Mouse (Mus musculus) small intestine, adult 2 months (tissue): ENCODE data around the gene B4galt4.

Experiments
- CTCF ChIP-seq: fragments of 200-500 bp; IDR thresholded peaks from 2 replicates; pipeline ENCODE4 v1.5.1; 2012; ENCODE audit warnings: low read depth, mild to moderate bottlenecking, control low read depth, inconsistent platforms, low read length, moderate library complexity, mixed read lengths; ENCODE audit not compliant: insufficient replicate concordance, insufficient read length; ENCODE audit errors: extremely low read depth
- POLR2A ChIP-seq: fragments of 200-500 bp; IDR thresholded peaks from 2 replicates; pipeline ENCODE4 v1.6.1; 2012; ENCODE audit warnings: low read depth, mild to moderate bottlenecking, control low read depth, inconsistent platforms, low read length, moderate library complexity

DNA sequence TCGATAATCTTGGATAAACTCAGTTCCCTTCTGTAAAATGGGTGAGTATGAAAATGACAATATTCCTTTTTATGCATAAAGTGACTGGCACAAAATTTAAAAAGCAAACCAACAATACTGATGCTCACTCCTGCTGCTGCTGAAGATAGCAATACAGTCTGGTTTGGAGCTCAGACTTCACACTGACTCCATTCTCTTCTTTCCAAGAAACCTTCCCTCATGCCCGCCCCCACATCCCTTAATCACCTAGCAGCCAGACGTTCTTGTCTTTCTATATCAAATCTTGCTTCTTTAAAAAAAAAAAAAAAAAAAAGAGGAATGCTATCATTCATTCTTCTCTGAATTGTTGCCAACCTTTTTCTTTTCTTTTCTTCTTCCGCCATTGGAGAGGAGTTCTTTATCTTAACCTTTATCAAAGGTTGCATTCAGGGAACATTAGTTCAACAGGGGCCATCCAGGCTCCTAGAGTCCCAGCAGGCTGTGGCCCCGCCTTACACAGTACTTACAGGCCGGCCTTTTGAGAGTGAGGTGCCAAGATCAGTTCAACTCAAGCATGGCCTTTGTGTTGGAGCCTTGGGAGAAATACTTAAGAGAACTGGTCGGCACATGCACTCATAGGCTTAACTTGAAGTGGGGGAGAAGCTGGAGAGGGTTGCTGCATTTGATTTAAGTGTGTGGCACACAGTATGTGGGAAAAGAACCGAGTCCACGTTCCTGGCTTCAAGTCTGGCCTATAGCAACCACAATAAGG, 36.4 kb upstream of the B4galt4 start:
- no peak for TF ChIP-seq CTCF
- TF ChIP-seq POLR2A: no peak
